Mouse (Mus musculus) myocyte (in vitro differentiated cells): ENCODE measurements around the gene Ccl26. TPM values are rescaled to one million over a fixed set of nuclear protein-coding genes. Genes with fewer than 3 reads are reported as not detected.
A peak's percentile ranks its signal among the peaks of the same experiment; 100 is the strongest.

Experiments
- H3K27me3 ChIP-seq: one replicate; pipeline ENCODE4 v1.6.1; 2011; ENCODE audit not compliant: control insufficient read depth, insufficient read depth, insufficient read length
- H3K36me3 ChIP-seq: one replicate; pipeline ENCODE4 v1.6.1; 2011; ENCODE audit not compliant: control insufficient read depth, insufficient read depth
- H3K4me2 ChIP-seq: one replicate; pipeline ENCODE4 v1.6.1; 2011; ENCODE audit warnings: low read depth, control low read depth
- H3K4me3 ChIP-seq: one replicate; pipeline ENCODE4 v1.5.1; 2011; ENCODE audit warnings: mild to moderate bottlenecking, control low read depth, moderate library complexity
- H3K79me2 ChIP-seq: one replicate; pipeline ENCODE4 v1.6.1; 2011; ENCODE audit not compliant: control insufficient read depth, insufficient read depth
- H3ac ChIP-seq: one replicate; pipeline ENCODE4 v1.6.1; 2011; ENCODE audit not compliant: control insufficient read depth, insufficient read length
- CEBPB ChIP-seq: IDR thresholded peaks from 2 replicates; pipeline ENCODE4 v1.6.1; 2011; ENCODE audit warnings: mild to moderate bottlenecking, moderate library complexity; ENCODE audit not compliant: poor library complexity, insufficient read depth, severe bottlenecking
- E2F4 ChIP-seq: IDR thresholded peaks from one replicate; pipeline ENCODE4 v1.6.1; 2011; ENCODE audit warnings: mild to moderate bottlenecking, control low read depth, moderate library complexity; ENCODE audit not compliant: insufficient read depth
- MAX ChIP-seq: IDR thresholded peaks from one replicate; pipeline ENCODE4 v1.6.1; 2011; ENCODE audit warnings: low read depth, mild to moderate bottlenecking, control low read depth
- MYOD1 ChIP-seq, 3 experiments: IDR thresholded peaks; one replicate each; pipeline ENCODE4 v1.6.1; 2011; ENCODE audit warnings: control low read depth in 2 of 3, low read depth in 2 of 3, mild to moderate bottlenecking in 2 of 3, moderate library complexity in 1 of 3; ENCODE audit not compliant: insufficient read length in 2 of 3, control insufficient read depth in 1 of 3
- MYOG ChIP-seq, 3 experiments: IDR thresholded peaks; one replicate each; pipeline ENCODE4 v1.6.1; 2011; ENCODE audit warnings: control low read depth in 2 of 3, low read depth in 2 of 3, mild to moderate bottlenecking in 2 of 3; ENCODE audit not compliant: insufficient read length in 2 of 3, control insufficient read depth in 1 of 3, insufficient read depth in 1 of 3
- POLR2A ChIP-seq: IDR thresholded peaks from one replicate; pipeline ENCODE4 v1.6.1; 2011; ENCODE audit warnings: low read depth, mild to moderate bottlenecking, control low read depth, moderate library complexity; ENCODE audit not compliant: insufficient read length
- POLR2AphosphoS2 ChIP-seq: IDR thresholded peaks from one replicate; pipeline ENCODE4 v1.6.1; 2011; ENCODE audit warnings: low read depth, control low read depth; ENCODE audit not compliant: insufficient read length
- REST ChIP-seq: IDR thresholded peaks from one replicate; pipeline ENCODE4 v1.6.1; 2011; ENCODE audit warnings: mild to moderate bottlenecking, control low read depth, moderate library complexity; ENCODE audit not compliant: insufficient read depth, insufficient read length
- SRF ChIP-seq: IDR thresholded peaks from one replicate; pipeline ENCODE4 v1.6.1; 2011; ENCODE audit warnings: low read depth; ENCODE audit not compliant: control insufficient read depth, insufficient read length
- TCF12 ChIP-seq: IDR thresholded peaks from one replicate; pipeline ENCODE4 v1.6.1; 2011; ENCODE audit warnings: mild to moderate bottlenecking, control low read depth; ENCODE audit not compliant: poor library complexity, insufficient read depth, severe bottlenecking
- TCF3 ChIP-seq: IDR thresholded peaks from one replicate; pipeline ENCODE4 v1.6.1; 2011; ENCODE audit warnings: low read depth, control low read depth; ENCODE audit not compliant: insufficient read length
- USF1 ChIP-seq: IDR thresholded peaks from one replicate; pipeline ENCODE4 v1.6.1; 2011; ENCODE audit warnings: low read depth, mild to moderate bottlenecking, control low read depth, moderate library complexity
- polyA plus RNA-seq: library from polyadenylated mRNA; unstranded; fragments of >200 nt; fragmentation: generic; extraction: Trizol; gene quantifications from one replicate; pipeline ENCODE4 v1.2.1, GENCODE M21; 2012; ENCODE audit warnings: missing spikeins

Gene Ccl26
- polyA plus RNA-seq, 1 experiment = not detected

DNA sequence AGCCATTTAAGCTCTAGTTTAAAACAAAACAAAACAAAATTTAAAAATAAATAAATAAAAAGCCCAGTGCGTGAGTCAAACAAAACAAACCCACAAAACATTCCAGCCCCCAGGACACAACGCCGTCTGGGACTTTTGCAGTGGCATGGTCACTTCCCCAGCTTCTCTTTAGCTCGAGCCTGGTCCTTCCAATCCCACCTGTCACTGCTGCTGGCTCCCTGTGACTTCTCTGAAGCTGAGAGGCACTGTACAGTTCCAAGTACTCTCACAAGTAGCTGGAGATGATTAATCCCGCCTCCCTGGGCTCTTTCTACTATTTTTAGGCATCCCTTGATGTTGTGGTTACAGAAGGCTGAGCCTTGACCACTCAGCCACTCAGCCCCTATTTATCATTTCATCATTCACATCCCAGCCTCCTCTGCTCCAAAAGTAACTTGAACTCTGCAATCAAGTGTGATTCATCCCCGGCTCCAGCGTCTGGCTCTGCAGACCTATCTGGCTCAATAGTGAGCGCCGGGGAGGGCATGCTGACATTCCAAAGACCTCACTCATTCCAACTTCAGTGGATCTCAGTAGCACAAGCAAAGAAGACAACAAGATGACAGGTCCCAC, 41.2 kb downstream of the Ccl26 start:
- TF ChIP-seq TCF12 (no peak), SRF (peak; percentile 56), MYOG (IDR thresholded peaks at IDR 0.05; ENCODE audit: control insufficient read depth in 1 of 3, insufficient read depth in 1 of 3, insufficient read length in 2 of 3, low read depth in 2 of 3) (peak; percentile 27 to 81 (median 60)), MYOD1 (IDR thresholded peaks at IDR 0.05; ENCODE audit: control insufficient read depth in 1 of 3, insufficient read length in 2 of 3, low read depth in 2 of 3) (peak; percentile 54 to 90 (median 88)), MAX (no peak), CEBPB (peak; percentile 77)
- Histone ChIP-seq H3K4me2 (peak overlapping the region; percentile 77), H3ac (no peak overlapping the region)

DNA sequence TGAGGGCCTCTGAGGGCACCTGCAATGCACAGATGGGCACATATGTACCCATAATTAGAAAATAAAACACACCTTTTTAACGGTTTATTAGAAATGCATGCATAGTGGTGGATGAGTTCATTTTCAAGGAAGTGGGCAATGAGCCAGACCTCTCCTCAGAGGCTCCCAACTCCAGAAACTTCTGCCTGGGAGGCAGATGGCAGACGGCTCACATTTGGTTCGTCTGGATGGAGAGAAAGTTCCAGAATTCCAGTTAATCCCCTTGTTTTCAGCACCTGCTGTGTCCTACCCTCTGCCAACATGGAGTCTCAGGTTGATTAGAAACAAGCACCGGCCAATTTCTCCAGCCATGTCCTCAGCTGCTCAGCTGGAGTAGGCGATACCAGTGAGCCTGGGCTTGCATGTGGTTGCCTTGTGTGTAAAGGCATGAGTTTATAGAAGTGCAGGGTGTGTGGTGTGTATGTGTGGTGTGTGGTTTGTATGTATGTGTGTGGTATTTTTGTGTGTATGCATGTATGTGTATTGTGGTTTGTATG, 46.0 kb downstream of the Ccl26 start:
- no peaks in the 10 kb centered on the region for H3K36me3 ChIP-seq
- no peak overlapping the region for H3K4me2 ChIP-seq
- no peak overlapping the region for H3K4me3 ChIP-seq
- H3K27me3 ChIP-seq = no peaks in the 10 kb centered on the region
- TF ChIP-seq POLR2AphosphoS2 = no peak
- TF ChIP-seq MYOD1 (IDR thresholded peaks at IDR 0.05; ENCODE audit: control insufficient read depth in 1 of 3, insufficient read length in 2 of 3, low read depth in 2 of 3) = peak in 2 of 3 experiments; percentile 52 to 53
- peak in 2 of 3 experiments; percentile 10 to 69 for TF ChIP-seq MYOG (IDR thresholded peaks at IDR 0.05; ENCODE audit: control insufficient read depth in 1 of 3, insufficient read depth in 1 of 3, insufficient read length in 2 of 3, low read depth in 2 of 3)
- no peak overlapping the region for H3ac ChIP-seq
- peaks cover 7% of the 10 kb centered on the region for H3K79me2 ChIP-seq

More for the DNA sequence above, 41.2 kb downstream of the Ccl26 start:
- H3K36me3 ChIP-seq = peaks cover 6% of the 10 kb centered on the region
- peaks cover 7% of the 10 kb centered on the region for H3K79me2 ChIP-seq
- no peak overlapping the region for H3K4me3 ChIP-seq
- no peaks in the 10 kb centered on the region for H3K27me3 ChIP-seq

DNA sequence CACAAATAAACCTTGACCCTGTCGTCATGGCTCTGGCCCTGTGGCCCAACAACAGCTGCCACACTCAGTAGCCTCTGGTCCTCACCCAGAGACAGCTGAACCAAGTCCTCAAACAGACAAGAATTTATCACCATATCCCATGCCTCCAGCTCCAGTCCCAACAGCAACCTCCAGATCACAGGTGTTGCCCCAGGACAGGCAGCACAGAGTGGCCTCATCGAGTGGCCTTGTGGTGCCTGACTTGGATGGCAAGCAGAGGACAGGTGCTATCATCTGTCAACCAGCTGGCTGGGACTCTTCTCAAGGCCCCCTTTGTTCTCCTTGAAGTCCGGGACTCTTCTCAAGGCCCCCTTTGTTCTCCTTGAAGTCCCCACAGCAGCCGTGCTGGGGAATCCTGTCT, 50.2 kb downstream of the Ccl26 start:
- Histone ChIP-seq H3K79me2 (no peaks in the 10 kb centered on the region), H3ac (no peak overlapping the region), H3K4me3 (no peak overlapping the region), H3K27me3 (no peaks in the 10 kb centered on the region), H3K4me2 (peak overlapping the region; percentile 35), H3K36me3 (no peaks in the 10 kb centered on the region)
- no peak for TF ChIP-seq E2F4
- TF ChIP-seq SRF = peak; percentile 15
- peak; percentile 96 for TF ChIP-seq TCF3
- TF ChIP-seq MAX = no peak
- TF ChIP-seq REST = no peak
- no peak for TF ChIP-seq CEBPB
- peak; percentile 97 to 99 (median 99) for TF ChIP-seq MYOG (IDR thresholded peaks at IDR 0.05; ENCODE audit: control insufficient read depth in 1 of 3, insufficient read depth in 1 of 3, insufficient read length in 2 of 3, low read depth in 2 of 3)
- TF ChIP-seq POLR2A = no peak
- peak in 2 of 3 experiments; percentile 95 to 98 for TF ChIP-seq MYOD1 (IDR thresholded peaks at IDR 0.05; ENCODE audit: control insufficient read depth in 1 of 3, insufficient read length in 2 of 3, low read depth in 2 of 3)
- peak; percentile 97 for TF ChIP-seq TCF12
- TF ChIP-seq USF1 = no peak
- no peak for TF ChIP-seq POLR2AphosphoS2

DNA sequence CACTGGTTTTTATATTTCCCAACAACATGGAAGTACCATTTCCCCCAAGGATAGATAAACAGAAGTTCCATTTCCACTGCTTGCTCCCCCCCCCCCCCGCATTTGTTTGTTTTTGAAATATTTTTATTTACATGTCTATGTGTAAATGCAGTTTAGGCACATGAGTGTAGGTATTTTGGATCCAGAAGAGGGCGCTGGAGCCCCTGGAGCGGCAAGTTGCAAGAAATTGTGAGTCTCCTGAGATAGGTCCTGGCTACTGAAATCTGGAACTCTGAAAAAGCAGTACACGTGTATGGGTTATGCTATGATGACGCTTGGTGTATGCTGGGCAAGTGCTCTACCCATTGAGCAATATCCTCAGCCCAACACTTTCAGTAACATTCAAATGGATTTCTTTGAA, 52.3 kb downstream of the Ccl26 start:
- no peaks in the 10 kb centered on the region for H3K27me3 ChIP-seq
- TF ChIP-seq TCF12 (no peak), REST (no peak), POLR2AphosphoS2 (no peak), POLR2A (no peak), CEBPB (no peak), MYOG (IDR thresholded peaks at IDR 0.05; ENCODE audit: control insufficient read depth in 1 of 3, insufficient read depth in 1 of 3, insufficient read length in 2 of 3, low read depth in 2 of 3) (no peak), MAX (no peak), USF1 (no peak), MYOD1 (IDR thresholded peaks at IDR 0.05; ENCODE audit: control insufficient read depth in 1 of 3, insufficient read length in 2 of 3, low read depth in 2 of 3) (no peak), SRF (no peak), E2F4 (no peak), TCF3 (no peak)

More for the DNA sequence above, 52.3 kb downstream of the Ccl26 start:
- no peaks in the 10 kb centered on the region for H3K36me3 ChIP-seq
- H3K4me3 ChIP-seq = no peak overlapping the region
- no peak overlapping the region for H3ac ChIP-seq
- no peak overlapping the region for H3K4me2 ChIP-seq
- no peaks in the 10 kb centered on the region for H3K79me2 ChIP-seq

Other genes starting within 250 kb of the Ccl26 start
- not detected for gene Fkbp6, start 213.5 kb downstream of the Ccl26 start, polyA plus RNA-seq
- not detected for gene Trim50, start 210.3 kb downstream of the Ccl26 start, polyA plus RNA-seq
- 22.7 TPM for gene Nsun5, start 193.6 kb downstream of the Ccl26 start, polyA plus RNA-seq
- 14.0 TPM for gene Pom121, start 169.0 kb downstream of the Ccl26 start, polyA plus RNA-seq
- gene Hip1, start 18.4 kb downstream of the Ccl26 start, polyA plus RNA-seq = 65.2 TPM
- gene Ccl24, start 9.5 kb upstream of the Ccl26 start, polyA plus RNA-seq = not detected
- 16.7 TPM for gene Rhbdd2, start 69.0 kb upstream of the Ccl26 start, polyA plus RNA-seq
- 90.6 TPM for gene Por, start 106.5 kb upstream of the Ccl26 start, polyA plus RNA-seq
- gene Tmem120a, start 180.9 kb upstream of the Ccl26 start, polyA plus RNA-seq = 32.7 TPM
- gene Styxl1, start 214.8 kb upstream of the Ccl26 start, polyA plus RNA-seq = 0.07 TPM
- gene Mdh2, start 214.9 kb upstream of the Ccl26 start, polyA plus RNA-seq = 725 TPM
- gene Srrm3, start 243.3 kb upstream of the Ccl26 start, polyA plus RNA-seq = not detected